Mouse (Mus musculus) layer of hippocampus, adult 9-11 months (tissue): ENCODE measurements around the gene Tmem108.

Experiments used
- DNase-seq: peaks from one replicate; pipeline ENCODE4 v3.0.0; 2022

Tmem108 gene

DNA sequence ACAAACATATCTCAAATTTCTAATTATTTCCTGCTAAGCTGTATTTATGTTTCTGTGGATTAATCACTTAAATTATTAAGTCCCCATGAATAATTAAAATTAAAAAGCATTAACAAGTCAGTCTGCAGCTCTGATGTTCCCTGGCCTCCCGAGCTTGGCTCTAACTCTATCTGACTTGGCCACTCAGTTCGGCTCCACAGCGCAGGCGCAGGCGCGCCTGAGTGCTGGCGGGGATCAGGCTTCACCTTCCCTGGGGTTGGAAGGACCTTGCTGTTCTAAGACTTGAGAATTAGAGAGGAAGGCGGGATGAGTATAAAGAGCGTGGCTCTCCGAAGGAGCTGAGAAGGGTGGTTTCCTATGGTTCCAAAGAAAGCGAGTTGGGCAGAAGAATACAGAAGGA is 41.6 kb downstream of the Tmem108 start:
- no peak for DNase-seq

DNA sequence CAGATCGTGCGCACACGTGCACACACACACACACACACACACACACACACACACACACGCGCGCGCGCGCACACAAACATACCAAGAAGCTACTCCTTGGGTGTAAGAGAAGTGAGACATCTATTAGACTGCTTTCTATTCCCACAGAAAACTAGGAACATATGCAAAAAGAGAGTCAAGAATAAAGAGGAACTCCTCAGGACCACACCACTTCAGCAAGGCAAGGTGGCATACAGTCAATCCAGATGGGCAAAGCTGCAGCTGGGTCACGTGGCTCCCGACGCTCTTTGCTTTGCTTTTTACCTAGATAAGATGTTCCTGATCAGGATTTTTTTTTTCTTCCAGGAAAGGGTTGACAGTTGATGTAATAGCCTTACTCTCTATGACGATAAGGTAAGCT is 45.6 kb downstream of the Tmem108 start:
- no peak for DNase-seq

DNA sequence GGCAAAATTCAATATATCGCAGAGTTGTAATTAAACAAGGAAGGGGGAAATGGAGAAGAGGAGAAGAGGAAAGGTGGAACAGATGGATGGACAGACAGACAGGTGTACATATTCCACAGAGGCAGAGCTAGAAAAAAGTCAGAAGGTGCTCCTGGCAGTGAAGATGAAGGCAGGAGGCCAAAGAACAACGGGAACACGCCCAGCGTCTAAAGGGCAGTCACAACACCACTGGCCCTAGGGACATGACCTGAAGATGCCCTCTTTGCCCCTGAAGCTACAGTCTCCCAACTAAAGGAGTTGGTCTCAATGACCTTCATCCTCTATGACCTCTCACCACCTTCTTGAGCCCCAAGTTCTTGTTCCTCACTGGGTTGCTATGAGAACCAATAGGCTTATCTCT is 46.3 kb downstream of the Tmem108 start:
- no peak for DNase-seq

DNA sequence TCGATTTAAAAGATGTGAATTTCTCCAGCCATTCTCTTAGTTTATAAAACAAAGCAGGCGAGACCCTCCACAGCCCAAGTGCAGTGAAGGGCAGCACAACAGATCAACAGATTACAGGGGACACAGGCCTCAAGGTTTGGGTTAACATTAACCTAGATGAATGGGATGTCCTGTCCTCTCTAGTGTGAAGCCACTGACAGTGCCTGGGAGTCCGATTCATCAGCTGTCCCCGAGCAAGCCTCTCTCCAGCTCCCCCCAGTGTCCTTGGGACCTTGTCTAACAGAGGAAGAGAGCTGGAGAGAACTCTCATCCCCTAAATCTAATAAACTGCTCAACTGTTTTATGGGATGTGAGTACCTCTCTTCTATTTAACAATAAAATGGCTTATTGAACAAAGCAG is 48.4 kb downstream of the Tmem108 start:
- DNase-seq = no peak

DNA sequence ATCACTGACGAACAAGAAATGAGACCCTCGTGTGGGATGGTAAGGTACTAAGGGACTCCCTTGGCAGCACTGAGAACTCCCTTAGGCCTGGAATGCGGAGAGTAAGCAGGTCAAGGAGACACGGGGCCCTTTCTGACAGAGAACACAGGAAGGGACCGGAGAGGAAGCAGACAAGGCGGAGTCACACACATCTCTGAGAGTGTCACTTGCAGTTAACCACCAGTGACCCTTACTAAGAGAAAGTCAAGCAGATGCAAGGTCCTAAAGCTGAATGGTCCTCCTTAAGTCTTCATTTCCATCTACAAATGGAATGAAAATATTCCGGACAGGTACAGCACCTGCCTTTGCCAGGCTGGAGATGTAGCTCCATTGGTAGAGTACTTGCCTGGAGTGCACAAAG is 48.9 kb downstream of the Tmem108 start:
- no peak for DNase-seq

DNA sequence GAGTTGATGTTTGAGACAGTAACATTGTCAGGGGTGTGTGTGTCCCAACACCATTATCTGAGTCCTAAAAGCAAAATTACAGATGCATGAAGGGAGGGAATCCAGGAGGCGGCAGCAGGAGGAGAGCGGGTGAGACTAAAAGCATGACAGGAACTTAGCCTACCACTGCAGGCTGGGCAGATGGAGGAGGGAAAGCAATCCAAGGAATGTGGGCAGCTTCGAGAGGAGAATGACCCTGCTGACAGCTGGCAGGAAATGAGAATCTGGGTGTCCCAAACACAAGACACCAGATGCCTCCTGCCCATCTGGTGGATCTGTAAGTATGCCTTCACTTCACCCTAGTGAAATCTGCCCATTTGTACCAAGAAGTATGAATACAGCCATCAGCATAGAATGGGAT is 51.9 kb downstream of the Tmem108 start:
- DNase-seq = peak; percentile 29

DNA sequence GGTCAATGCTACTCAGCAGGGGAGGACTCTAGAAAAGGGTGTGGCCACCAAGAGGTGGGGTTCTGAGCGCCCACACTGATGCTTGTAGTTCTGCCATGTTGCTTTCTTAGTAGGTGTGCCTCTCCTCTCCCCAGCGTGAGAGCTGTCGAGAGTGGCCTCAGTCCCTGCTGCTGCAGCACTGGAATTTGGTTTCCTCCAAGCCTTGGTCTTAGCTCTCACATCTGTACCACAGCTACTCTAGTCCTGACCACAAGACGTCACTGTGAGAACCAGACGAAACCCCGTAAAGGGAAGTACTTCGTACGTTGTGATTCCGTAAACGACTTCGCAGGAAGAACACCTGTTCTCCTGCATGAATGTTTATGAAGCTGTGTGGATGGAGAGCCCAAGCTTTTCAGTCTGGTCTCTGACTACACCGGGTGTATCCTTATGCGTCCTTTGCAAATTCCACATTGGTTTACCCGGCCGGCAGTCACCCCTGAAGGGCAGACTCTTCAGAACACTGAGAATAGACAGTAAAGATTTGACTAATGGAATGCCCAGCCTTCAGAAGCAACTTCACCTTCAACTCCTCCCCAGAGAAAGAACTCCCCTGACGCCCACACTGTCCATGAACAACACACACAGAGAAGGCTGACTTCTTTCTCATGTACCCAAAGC is 53.0 kb downstream of the Tmem108 start:
- no peak for DNase-seq

DNA sequence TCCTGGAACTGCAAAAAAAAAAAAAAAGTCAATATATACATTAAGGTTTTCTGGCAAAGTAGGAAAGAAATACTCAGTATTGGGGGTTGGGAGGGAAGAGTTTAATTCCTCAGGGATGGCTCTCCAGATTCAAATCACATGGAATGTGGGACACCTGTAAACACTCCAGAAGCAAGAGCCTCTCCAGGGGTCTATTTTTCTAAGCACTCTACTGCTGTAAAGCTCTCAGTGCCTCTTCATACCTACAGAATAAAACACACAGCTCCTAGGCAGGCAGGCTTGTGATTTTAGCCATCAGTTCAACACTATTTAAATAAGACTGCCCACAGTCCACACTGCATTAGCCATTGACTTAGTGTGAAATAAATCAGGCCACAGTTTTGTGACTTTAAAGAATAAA is 53.8 kb downstream of the Tmem108 start:
- DNase-seq = no peak

DNA sequence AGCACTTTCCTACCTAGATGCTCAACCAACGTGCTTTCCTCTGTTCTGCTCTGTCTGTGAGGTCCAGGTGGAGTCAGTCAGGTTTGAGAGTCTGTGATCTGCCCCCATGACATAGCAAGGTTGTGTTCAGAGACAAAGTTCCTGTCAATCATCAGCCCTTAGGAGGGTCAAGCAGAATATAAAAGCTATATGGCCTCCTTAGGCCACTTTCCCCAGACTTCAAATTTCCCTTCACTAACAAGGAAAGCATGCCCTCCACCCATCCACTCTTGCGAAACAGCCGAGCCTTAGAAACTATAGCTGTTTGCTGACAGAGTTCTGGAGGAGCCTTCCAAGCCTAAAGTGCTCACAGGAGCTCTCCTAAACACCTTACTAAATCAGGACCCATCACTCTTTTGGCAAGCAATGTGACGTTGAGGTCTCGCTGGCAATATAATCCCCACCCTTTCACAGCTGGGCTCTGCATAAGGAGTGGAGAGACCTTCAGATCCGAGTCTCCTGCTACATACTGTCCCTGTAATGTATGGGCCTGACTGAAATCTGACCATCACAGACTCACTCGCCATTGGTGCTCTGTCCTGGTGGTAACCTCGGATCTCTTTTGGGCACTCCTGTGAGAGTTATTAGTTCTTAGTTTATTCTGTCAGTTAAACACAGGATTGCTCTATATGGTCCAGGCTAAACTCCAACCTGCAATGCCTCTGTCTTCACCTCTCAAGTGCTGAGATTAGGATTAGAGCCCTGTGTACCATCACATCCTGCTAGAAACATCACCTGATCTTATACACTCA is 54.4 kb downstream of the Tmem108 start:
- DNase-seq = no peak

DNA sequence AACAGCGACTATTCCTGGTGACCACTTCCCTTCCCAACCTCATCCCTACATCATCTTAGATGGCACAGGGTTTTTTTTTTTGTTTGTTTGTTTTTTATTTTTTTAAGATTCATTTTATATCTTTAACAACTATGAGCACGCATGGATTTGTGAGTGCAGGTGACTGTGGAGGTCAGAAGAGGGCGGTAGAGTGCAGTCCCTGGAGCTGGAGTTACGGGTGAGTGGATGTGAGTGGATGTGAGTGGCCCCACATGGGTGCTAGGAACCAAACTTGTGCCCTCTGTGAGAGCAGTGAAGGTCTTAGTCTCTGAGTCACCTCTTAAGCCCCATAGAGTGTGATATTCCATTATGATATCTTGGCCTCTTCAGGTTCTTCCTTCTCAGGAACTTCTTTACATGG is 55.9 kb downstream of the Tmem108 start:
- no peak for DNase-seq

DNA sequence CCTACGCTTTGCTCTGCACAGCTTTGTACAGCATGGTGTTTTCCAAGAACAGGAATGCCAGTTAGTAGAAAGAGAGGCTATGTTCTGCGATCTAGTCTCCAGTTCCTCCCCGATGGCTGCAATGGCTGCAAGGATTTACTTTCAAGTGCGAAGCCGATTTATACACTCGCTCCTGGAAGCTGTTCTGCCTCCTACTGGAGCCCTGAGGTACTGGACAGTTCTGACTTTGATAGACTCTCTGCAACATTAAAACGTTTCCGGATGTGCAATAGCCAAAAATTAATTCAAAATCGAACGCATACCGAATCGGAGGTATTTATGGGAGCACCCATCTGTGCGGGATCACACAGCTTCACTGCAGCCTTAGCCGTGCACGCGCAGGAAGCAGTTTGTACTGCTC is 58.6 kb downstream of the Tmem108 start:
- no peak for DNase-seq

DNA sequence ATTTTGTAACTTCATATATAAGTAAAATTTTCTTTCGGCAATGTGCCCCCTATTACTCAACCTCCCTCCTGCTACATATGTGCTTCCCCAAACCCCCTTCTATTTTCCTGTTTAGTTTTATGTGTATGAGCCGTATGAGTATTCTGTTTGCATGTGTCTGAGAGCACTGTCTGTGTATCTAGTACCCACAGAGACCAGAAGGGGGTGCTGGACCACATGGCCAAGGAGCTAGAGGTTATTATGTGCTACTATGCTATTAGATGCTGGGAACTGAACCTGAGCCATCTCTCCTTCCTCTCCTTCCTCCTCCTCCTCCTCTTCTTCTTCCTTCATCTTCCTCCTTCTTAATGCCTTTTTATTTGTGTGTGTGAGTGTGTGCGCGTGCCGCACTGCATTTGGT is 59.2 kb downstream of the Tmem108 start:
- DNase-seq = no peak

DNA sequence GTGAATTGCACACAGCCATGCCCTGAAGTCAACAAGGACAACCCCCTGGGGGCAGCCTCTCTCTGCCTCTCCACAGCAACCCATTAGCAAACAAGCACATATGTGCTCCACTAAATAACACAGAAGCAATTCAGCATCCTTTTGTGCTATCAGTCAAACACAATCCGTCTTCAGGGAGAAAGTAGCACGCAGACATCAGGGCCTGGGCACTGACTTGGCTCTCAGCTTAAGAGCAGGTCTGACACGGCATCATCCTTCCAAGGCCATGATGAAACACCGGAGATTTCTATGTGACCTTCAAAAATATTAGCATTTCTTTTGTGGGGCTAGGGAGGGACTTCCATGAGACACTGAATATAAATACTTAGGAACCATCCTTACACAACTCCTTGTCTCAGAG is 60.2 kb downstream of the Tmem108 start:
- no peak for DNase-seq

DNA sequence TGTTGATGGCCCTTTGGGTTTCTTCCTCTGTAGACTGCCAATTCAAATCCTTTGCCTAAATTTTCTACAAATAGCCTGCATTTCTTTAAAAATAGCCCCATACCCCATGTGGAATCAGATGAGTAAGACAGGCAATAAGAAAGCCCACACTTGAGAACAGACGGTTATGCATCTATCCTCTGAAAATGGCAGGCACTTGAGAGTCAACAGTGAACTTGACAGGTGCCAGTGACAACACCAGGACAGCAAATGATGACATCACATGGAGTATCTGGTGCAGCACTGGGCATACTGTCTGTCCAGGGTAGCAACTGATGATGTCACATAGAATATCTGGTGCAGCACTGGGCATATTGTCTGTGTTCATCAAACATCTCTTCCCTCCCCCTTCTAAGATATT is 61.4 kb downstream of the Tmem108 start:
- DNase-seq = peak; percentile 20

DNA sequence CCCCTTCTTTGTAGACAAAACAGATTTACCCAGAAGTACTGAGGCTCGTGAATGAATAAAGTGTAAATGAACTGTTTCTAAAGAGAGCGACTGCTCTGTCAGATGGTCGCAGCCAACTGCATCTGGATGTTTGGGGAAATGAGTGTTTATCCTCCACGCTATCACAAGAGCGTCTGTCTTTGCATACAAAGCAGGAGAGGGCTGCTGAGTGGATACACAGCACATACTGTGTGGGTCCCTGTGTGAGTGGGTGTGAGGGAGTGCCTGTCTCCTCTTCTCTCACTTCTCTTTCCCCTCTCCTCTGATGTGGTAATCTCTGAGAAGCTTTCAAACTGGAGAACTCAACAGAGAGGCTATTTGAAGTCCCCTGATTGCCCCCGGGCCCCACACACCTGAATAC is 64.7 kb downstream of the Tmem108 start:
- DNase-seq = peak; percentile 76

DNA sequence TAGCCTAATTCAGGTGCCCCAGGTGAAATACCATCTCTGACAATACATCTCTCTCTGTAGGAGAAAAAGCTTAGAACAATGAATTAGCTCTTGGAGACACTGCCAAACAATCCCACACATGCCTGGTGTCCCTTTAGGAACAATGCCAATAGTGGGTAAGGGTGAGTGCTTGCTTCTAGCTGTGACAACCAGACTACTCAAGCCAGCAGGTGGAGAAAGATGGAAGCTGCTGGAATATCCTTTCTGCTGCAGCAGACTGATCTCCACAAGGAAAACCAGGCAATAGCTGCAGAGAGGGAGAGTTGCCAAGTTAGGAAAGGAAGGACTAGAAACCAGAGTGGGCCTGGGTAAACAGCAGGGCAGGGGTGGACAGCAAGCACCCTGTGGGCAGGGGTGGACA is 67.8 kb downstream of the Tmem108 start:
- DNase-seq = peak; percentile 21

DNA sequence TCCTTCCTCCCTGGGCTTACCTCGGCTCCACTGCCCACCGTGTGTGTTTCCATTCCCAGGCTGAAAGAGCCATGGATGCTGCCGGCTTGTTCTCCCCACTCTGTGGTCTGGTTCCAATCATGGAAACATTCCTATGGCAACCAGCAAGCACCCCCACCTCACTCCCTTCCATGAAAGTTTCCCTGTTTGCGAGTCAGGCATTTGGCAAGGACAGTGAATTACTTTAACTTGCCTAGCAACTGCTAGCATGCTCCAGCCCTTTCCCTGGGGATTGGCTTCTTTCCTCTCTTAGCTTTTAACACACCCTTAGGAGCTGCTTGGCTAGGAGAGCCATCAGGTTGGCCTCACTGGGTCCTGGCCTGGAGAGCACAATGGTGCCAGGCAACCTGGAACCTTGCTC is 68.9 kb downstream of the Tmem108 start:
- DNase-seq = peak; percentile 71

DNA sequence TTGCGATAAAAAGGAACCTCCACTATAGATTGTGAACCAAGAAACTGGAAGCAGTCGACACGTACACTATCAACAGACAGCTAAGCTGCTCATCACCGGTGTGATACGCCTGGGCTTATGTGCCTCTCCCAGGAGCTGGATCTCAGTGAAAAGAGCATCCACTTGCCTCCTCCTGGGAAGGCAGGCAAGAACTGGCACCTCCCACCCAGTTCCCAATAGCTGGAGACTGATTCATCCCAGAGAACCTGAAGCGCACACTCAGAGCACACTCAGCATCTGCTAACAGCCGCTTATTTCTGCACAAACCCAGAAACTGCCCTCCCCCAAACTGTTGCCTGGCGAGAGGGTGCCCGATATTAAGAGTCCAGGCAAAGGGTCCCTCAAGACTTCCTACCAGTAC is 69.8 kb downstream of the Tmem108 start:
- peak; percentile 52 for DNase-seq

DNA sequence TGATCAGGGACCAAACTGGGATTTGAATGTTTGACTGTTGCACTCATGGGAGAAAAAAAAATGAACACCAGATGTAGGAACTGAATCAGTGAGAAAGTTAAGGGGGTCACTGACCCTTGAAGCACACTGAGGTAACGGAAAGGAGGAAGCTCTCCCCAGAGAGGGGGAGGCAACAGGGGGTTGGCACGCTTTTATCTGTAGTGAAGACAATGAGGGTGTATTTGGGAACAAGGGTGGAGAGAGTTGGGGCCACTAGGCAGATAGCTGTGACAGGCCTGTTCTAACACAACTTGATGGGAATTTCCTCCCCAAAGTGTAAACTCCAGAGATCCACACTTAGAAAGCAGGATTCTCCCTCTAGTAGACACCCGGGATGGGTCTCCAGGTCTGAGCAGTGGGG is 71.2 kb downstream of the Tmem108 start:
- no peak for DNase-seq

DNA sequence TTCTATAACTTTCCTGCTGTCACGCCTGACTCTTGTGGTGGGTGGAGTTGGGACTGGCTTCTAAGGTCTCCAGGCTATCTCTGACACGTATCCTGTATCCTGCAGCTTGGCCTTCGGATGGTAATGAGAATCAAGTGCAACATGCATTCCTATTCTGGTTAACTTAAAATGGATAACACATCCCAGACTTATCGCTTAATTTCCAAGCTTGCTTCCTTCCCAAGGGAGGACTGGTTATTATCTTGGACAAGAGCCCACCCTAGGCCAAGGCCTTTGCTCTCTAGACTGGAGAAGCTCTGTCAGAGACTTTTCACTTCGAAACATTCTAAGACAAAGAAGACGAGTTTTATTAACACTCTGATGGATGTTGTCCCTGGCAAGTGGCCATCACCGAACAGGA is 71.9 kb downstream of the Tmem108 start:
- DNase-seq = no peak

DNA sequence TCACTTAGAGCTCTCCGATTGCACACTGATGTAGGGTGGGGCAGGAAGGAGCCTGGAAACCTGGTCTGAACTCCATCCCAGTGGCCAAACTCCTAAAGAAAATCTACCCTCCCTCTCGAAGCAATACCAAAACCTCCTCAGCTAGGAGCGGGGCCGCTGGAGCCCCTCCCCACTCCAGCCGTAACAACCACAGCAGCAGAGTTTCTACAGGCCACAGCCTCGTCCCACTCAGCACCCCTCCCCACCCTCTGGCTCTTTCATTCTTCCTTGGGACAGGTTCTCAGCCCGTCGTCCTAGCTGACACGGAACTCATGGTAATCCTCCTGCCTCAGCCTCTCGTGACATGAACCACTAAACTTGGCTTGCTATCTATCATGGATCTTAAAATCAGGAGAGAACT is 72.6 kb downstream of the Tmem108 start:
- DNase-seq = no peak

DNA sequence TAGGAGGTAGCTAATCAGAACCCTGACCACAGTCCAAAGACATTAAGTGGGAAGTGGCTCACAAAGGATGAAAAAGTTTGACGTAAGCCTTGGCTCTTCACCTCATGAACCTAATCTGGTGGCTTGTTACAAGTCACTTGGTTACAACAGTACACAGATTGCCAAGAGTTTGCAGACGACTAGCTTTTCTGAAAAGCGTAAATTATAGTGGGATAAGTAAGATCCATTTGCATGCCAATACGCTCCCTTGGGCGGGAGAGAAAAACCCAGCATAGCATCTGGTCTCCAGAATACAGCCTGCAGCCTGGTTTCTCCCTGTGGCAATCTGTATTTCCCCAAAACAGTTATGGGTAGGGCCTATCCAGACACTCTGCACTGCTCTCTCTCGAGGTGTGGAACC is 74.5 kb downstream of the Tmem108 start:
- no peak for DNase-seq

DNA sequence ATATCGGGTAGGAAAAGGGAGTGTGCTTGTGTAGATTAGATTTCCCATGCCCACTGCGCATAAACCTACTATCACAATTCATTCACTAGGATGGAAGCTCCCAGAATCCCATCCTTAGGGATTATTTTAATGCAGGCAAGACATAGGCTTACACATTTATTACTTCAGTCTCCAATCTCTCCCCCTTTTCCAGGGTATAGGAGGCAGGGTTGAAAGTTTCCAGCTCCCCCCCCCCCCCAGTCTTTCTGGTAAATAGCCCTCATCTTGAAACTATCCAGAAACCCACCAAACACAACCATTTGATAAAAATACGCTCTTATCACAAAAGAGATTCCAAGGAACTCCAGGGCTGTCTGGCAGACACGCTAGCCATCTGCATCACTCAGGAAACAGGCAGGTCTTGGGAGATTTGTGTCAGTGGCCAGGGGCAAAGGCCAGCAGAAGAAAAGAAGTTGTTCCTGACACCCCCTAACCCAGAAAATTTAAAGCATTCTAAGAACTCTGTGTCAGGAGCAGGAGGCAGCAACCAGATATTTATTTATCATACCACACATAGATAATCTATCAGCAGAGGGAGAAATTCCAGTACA is 79.8 kb downstream of the Tmem108 start:
- no peak for DNase-seq

DNA sequence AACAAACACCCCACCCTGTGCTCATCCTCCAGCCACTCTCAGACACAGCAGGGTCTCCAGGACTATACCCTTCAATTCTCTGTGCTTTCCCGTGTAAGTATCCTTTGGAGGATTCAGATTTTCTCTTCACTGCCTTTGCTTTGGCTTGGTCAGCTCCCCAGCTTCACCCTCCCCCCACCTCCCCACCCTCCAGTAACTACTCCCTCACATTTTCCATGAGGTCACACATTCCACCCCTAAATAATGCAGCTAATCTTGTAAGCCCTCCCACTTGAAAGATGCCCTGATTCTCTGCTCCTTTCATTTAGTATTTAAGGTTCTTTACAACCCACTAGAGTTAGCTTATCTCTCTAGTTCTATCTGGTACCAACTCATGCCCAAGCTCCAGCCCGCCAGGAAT is 82.4 kb downstream of the Tmem108 start:
- DNase-seq = no peak
